Mouse (Mus musculus): ENCODE measurements at regions not wholly inside any gene's neighbourhood (a gene's known extent, or its start where the extent isn't known, plus 50 kb on each side); places are given as distances from the start of the nearest gene placed in this dataset.

- TF ChIP-seq EP300 (IDR thresholded peaks at IDR 0.05; ENCODE audit: low read depth) (no peak), CTCF (IDR thresholded peaks at IDR 0.05; ENCODE audit: low read depth) (peak; percentile 30)
Observed at GRCm38 (mm10) chr3:130864783-130865182, 134.6 kb upstream of the Rpl34 start.
